Mouse (Mus musculus) small intestine, adult 2 months (tissue): Measurements from ENCODE around the gene Fdx1l.

ENCODE experiments used
- CTCF ChIP-seq: fragments of 200-500 bp; IDR thresholded peaks from 2 replicates; pipeline ENCODE4 v1.5.1; 2012; ENCODE audit warnings: low read depth, mild to moderate bottlenecking, control low read depth, inconsistent platforms, low read length, moderate library complexity, mixed read lengths; ENCODE audit not compliant: insufficient replicate concordance, insufficient read length; ENCODE audit errors: extremely low read depth
- POLR2A ChIP-seq: fragments of 200-500 bp; IDR thresholded peaks from 2 replicates; pipeline ENCODE4 v1.6.1; 2012; ENCODE audit warnings: low read depth, mild to moderate bottlenecking, control low read depth, inconsistent platforms, low read length, moderate library complexity

DNA sequence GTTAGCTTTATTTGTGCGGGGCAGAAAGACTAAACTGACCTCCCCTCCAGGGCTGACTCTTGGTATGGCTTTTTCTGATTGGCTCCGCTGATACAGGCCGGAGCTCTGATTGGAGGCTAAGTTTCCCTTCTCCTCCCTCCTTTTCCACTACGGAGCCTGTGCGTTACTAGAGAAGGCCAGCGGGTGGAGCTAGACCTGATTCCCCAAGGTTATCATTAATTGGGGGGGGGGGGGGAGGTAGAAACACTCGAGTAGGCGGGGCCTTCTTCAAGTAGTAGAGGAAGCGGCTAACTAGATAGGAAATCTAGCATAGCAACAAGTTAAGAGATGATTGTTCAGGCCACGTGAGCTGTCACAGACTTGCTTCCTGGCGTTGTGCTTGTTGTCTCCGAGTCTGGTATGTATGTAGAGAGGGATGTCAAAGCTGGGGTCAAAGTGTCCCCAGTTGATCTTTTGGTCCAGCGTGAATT lies 42.6 kb downstream of the Fdx1l start:
- peak; percentile 70; the same call in 1 of the 2 replicates for TF ChIP-seq CTCF
- TF ChIP-seq POLR2A: no peak
